In the genomic region with DNA sequence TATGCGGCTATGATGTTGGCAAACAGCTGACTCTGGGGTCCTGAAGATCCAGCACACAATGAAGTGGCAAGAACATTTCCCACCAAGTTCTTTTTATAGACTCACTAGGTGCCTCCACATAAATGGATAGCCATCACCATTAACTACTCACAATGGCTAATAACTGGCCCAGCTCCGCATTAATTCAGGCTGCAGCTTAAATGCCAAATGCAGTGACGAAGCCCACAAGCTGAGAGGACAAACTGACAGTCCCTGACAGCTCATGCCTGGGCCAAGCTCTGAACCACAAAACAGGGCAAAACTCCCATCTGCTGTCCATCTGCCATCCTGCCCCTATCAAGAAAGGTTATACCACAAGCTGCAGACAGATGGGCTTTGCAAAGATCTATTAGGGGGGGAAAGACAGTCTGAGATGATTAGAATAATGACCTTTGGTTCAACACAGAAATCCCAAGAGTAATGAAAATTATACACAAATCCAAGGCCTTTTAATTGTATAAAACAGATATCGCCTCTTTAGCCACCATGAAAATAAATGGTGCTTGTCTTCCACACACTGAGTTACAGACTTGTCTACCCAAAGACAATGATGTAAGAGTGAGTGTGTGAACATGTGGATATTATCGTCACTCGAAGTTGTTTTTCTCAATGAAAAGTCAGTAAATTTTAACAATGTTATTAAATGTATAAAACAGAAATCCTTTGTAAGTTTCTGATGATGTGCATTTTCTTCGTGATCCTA, we compare ENCODE assay signal across 9 mouse cellular contexts.
A peak's percentile ranks its signal among the peaks of the same experiment; 100 is the strongest.
DNase-seq lines count a peak whose midpoint lies in the region; ATAC-seq lines count a peak whose summit lies in the region.
"Had no signal": no experiment of that assay in that cellular context is flagged by ENCODE, and none has a peak within 500 bp of the region (broad histone marks: within the 10 kb centered on the region; RNA-seq: fewer than 3 reads in every experiment).

No protein-coding gene starts in this region.

- H3K27me3 ChIP-seq in forebrain, embryonic 14.5 days (replicated peaks; ENCODE audit: control insufficient read depth, insufficient read depth, low read length) = no peaks in the 10 kb centered on the region
- H3K27me3 ChIP-seq in midbrain, embryonic 13.5 days = no peaks in the 10 kb centered on the region

- H3K9ac ChIP-seq in forebrain, embryonic 14.5 days (ENCODE audit: low read length) = no peak overlapping the region
- no peak overlapping the region for H3K9ac ChIP-seq in midbrain, embryonic 13.5 days (replicated peaks)

- H3K4me2 ChIP-seq in forebrain, embryonic 14.5 days (ENCODE audit: low read length) = no peak overlapping the region
- no peak overlapping the region for H3K4me2 ChIP-seq in midbrain, embryonic 13.5 days (replicated peaks)

- no peak overlapping the region for H3K4me3 ChIP-seq in forebrain, embryonic 14.5 days (ENCODE audit: low read depth, low read length)
- no peak overlapping the region for H3K4me3 ChIP-seq in midbrain, embryonic 13.5 days (replicated peaks)

- DNase-seq in cerebellum, adult 8-10 months = peak; percentile 51
- peak; percentile 87 for DNase-seq in forebrain, embryonic 14.5 days (ENCODE audit: low spot score)
- DNase-seq: layer of hippocampus, adult 9-11 months; liver had no signal

- ATAC-seq in cerebellum, adult (ENCODE audit: insufficient number of reproducible peaks, low FRiP score, low TSS enrichment) = peak; percentile 82
- peak; percentile 91 for ATAC-seq in forebrain, embryonic 14.5 days
- ATAC-seq in midbrain, embryonic 13.5 days = peak; percentile 88
- no peak for ATAC-seq in megakaryocyte, adult 5-6 weeks (ENCODE audit: poor library complexity, severe bottlenecking)
- no peak for ATAC-seq in activated CD4-positive, CD25-positive, alpha-beta regulatory T cell, adult 4 months
- no peak for ATAC-seq in CD4-positive, CD25-positive, alpha-beta regulatory T cell, adult 4 months

- no peaks in the 10 kb centered on the region; the same call in 1 of the 2 replicates for H3K9me3 ChIP-seq in forebrain, embryonic 14.5 days (replicated peaks; ENCODE audit: control insufficient read depth, low read length)
- no peaks in the 10 kb centered on the region for H3K9me3 ChIP-seq in midbrain, embryonic 13.5 days

- H3K36me3 ChIP-seq in forebrain, embryonic 14.5 days (ENCODE audit: control insufficient read depth, insufficient read depth, low read length) = 0 out of 2 replicates have a peak, but pooled peaks cover 4% of the 10 kb centered on the region
- peaks cover 4% of the 10 kb centered on the region; the same call in 1 of the 2 replicates for H3K36me3 ChIP-seq in midbrain, embryonic 13.5 days

- H3K27ac ChIP-seq in forebrain, embryonic 14.5 days (ENCODE audit: low read depth, low read length) = no peak overlapping the region; the same call in 1 of the 2 replicates
- H3K27ac ChIP-seq in midbrain, embryonic 13.5 days = peak overlapping the region; percentile 68

- 42% methylated on average over 7 of the region's 7 CpGs for WGBS in forebrain, embryonic 14.5 days
- 55% methylated on average over 7 of the region's 7 CpGs for WGBS in midbrain, embryonic 13.5 days

- peaks cover 5% of the 10 kb centered on the region; the same call in 1 of the 2 replicates for H3K4me1 ChIP-seq in forebrain, embryonic 14.5 days (ENCODE audit: control insufficient read depth, insufficient read depth, low read length)
- H3K4me1 ChIP-seq in midbrain, embryonic 13.5 days (replicated peaks) = peaks cover 29% of the 10 kb centered on the region

Comparison
In these comparisons a context has a peak if more than half of its experiments do, and no peak if none do; other contexts are left out.
1. ATAC-seq: peak in cerebellum, adult (single experiment), forebrain, embryonic 14.5 days (single experiment) and midbrain, embryonic 13.5 days (single experiment); none in megakaryocyte, adult 5-6 weeks (single experiment), activated CD4-positive, CD25-positive, alpha-beta regulatory T cell, adult 4 months (single experiment) and CD4-positive, CD25-positive, alpha-beta regulatory T cell, adult 4 months (single experiment).